17 mouse cellular contexts compared by ENCODE assay signal in genomic region chr1:76873207-76873606, GRCm38 (mm10).
DNase-seq lines count a peak whose midpoint lies in the region; ATAC-seq lines count a peak whose summit lies in the region.
"Had no signal": no experiment of that assay in that cellular context is flagged by ENCODE, and none has a peak within 500 bp of the region (broad histone marks: within the 10 kb centered on the region; RNA-seq: fewer than 3 reads in every experiment).

No protein-coding gene starts in this region.

- DNase-seq in kidney, adult 9 months: peak; percentile 19
- DNase-seq in frontal cortex, adult 2 months (ENCODE audit: extremely low spot score in 1 of 2, low spot score in 1 of 2): peak; percentile 66 to 85
- DNase-seq in layer of hippocampus, adult 9-10 months (ENCODE audit: low spot score): peak; percentile 77
- peak; percentile 37 to 49 for DNase-seq in left cerebral cortex, postnatal 36 days (ENCODE audit: low spot score in 2 of 2)
- no peak for DNase-seq in ovary, adult 18-20 months (ENCODE audit: low spot score)
- no peak for DNase-seq in thymus, postnatal 4 days
- no peak for DNase-seq in adrenal gland, postnatal 25 days
- DNase-seq: B cell, adult 2 months; cerebellum, adult 18-20 months; gastrocnemius, adult 2 months; heart, adult 18-20 months; thymus, postnatal 25 days had no signal

- H3K4me2 ChIP-seq in kidney, embryonic 16.5 days (replicated peaks; ENCODE audit: low read depth, low read length): no peak overlapping the region
- H3K4me2 ChIP-seq: heart, embryonic 15.5 days; liver, embryonic 12.5 days; lung, embryonic 15.5 days; midbrain, embryonic 15.5 days had no signal

- H3K27me3 ChIP-seq in kidney, embryonic 16.5 days (ENCODE audit: insufficient read depth, low read length): no peaks in the 10 kb centered on the region
- H3K27me3 ChIP-seq: heart, embryonic 15.5 days; liver, embryonic 12.5 days; lung, embryonic 15.5 days; midbrain, embryonic 15.5 days had no signal

- H3K4me1 ChIP-seq in kidney, embryonic 16.5 days (ENCODE audit: insufficient read depth, low read length): no peaks in the 10 kb centered on the region
- H3K4me1 ChIP-seq: heart, embryonic 15.5 days; liver, embryonic 12.5 days; lung, embryonic 15.5 days; midbrain, embryonic 15.5 days had no signal

- H3K4me3 ChIP-seq in kidney, embryonic 16.5 days (ENCODE audit: low read length): no peak overlapping the region
- H3K4me3 ChIP-seq: gastrocnemius, adult 2 months; heart, embryonic 15.5 days; liver, embryonic 12.5 days; lung, embryonic 15.5 days; midbrain, embryonic 15.5 days had no signal

- no peaks in the 10 kb centered on the region for H3K36me3 ChIP-seq in kidney, embryonic 16.5 days (ENCODE audit: insufficient read depth, low read length)
- H3K36me3 ChIP-seq: heart, embryonic 15.5 days; liver, embryonic 12.5 days; lung, embryonic 15.5 days; midbrain, embryonic 15.5 days had no signal

- intact Hi-C loops in left cerebral cortex, postnatal 36 days (cut with DNase I): no loop called here

- no peak for ATAC-seq in kidney, embryonic 16.5 days (ENCODE audit: low FRiP score, low TSS enrichment)
- ATAC-seq: liver, embryonic 12.5 days; midbrain, embryonic 15.5 days had no signal

- no peak overlapping the region for H3K9ac ChIP-seq in kidney, embryonic 16.5 days (replicated peaks; ENCODE audit: low read length)
- H3K9ac ChIP-seq: heart, embryonic 15.5 days; liver, embryonic 12.5 days; lung, embryonic 15.5 days; midbrain, embryonic 15.5 days had no signal

- WGBS in kidney, embryonic 16.5 days: 67% methylated on average over 4 of the region's 4 CpGs

- H3K27ac ChIP-seq in kidney, embryonic 16.5 days (ENCODE audit: low read length): no peak overlapping the region
- H3K27ac ChIP-seq: gastrocnemius, adult 2 months; heart, embryonic 15.5 days; liver, embryonic 12.5 days; lung, embryonic 15.5 days; midbrain, embryonic 15.5 days had no signal

- no peaks in the 10 kb centered on the region for H3K9me3 ChIP-seq in kidney, embryonic 16.5 days (ENCODE audit: low read length)
- H3K9me3 ChIP-seq: heart, embryonic 15.5 days; liver, embryonic 12.5 days; lung, embryonic 15.5 days; midbrain, embryonic 15.5 days had no signal

Comparison
In these comparisons a context has a peak if more than half of its experiments do, and no peak if none do; other contexts are left out.
1. DNase-seq: peak in kidney, adult 9 months (single experiment), frontal cortex, adult 2 months (2 of 2), layer of hippocampus, adult 9-10 months (single experiment) and left cerebral cortex, postnatal 36 days (2 of 2); none in ovary, adult 18-20 months (single experiment), thymus, postnatal 4 days (single experiment) and adrenal gland, postnatal 25 days (single experiment).